Mouse (Mus musculus): ENCODE results near the gene Efcab7.

The Efcab7 gene

DNA sequence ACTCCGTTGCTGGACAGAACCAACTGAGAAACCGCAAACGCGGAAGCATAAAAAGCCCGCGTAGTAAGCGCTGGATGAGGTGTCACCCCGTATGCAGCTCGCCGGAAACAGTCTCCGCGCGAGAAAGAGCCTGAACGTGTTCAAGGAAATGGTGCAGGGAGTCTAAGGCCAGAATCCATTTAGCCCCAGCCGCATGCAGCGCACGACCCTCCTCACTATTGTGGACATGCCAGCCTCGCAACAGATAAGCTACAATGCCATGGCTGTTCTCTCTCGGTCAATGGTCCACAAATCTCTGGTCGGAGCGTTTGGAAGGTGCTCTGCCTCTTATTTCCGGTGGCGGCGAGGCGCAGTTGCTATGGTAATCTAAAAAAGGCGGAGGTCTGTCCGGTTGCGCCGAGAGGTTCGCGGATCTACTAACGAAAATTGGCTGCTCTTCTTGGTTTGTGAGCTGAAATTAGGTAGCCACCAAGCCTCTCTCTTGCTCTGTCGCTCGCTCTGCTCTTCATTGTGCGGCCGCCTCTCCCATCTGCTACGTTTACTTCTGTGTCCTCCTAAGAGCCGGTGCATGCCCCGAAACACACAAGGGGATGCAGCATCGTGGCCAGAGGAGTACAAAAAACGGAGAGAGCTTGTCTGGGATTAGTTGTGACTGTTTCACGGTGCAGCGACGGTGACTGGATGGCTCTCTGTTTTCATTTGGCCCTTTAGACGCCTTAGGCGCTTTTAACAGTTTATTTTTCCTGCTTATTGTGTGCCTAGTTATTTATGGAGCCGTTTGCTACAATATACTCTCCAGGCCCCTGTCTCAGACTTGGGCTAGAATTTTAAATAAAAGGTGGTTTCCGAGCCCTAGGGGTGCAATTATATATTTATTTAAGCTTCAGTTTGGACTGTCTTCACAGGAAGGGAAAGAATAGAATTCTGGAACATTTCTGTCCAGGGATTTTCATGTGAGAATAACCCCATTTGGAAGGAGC, at the start of gene Efcab7:
Gene Efcab7, plus strand, starts transcription at position 105 of the 980 bp plus-strand sequence.
- DNase-seq: peak; percentile 88

DNA sequence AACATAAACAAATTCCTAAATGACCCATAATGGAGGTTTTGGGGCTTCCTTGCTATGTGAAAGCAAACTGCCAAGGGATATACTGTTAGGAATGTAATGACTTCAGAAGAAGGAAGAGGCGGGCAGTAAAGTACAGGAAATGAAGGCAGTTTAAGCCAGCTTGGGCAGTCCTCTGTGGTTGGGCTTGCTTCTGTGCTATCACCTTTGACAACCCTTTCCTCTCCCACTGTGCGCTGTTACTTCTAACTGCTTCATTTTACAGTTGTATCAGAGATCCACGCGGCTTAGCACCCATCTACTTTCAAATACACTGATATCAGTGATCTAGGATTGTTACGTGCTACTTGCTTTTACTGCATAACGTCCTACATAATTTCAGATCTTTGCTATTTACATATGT, 36.6 kb upstream of the Efcab7 start:
- DNase-seq: no peak

- no peak for DNase-seq
Measured at GRCm38 (mm10) chr4:99816697-99817460, 12.1 kb upstream of the Efcab7 start.

DNA sequence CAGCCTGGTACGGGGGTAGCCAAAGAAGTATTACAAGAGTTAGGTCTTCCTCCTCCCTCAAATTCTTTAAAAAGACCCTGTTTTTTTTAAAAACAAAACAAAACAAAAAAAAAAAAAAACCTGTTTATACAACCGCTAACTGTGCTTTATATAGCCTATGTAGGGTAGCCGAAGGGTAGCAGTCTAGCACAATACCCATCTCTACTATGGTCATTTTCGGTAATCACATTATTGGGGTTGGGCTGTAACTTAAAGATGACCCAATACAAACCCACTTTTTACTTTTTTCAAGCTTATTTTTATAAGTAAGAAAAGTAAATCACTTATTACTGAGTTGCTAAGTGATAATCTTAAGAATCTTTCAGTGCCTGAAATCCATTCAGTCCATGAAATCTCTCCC, 661 bp upstream of the Efcab7 start:
- DNase-seq: no peak

DNA sequence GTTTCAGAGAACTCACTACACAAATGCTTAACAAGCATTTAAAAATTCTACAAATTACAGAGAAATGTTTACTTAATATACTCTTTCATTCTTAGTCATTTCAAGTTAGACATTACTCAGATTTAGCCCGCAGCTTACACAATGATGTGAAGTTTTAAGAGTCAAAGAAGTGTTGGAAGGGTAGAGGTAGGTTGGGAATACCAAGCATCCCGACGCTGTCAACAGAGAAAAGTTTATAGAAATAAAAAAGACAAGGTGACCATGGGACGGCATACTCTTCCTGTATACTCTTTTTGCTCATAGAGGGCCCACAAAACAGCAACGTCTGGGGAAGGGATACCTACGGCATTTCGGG, 282 bp upstream of the Efcab7 start:
- DNase-seq: no peak

GRCm38 (mm10) chr4:99881882-99882281, 52.9 kb downstream of the Efcab7 start:
- DNase-seq: no peak

GRCm38 (mm10) chr4:99882405-99882804, 53.4 kb downstream of the Efcab7 start:
- DNase-seq: no peak

DNA sequence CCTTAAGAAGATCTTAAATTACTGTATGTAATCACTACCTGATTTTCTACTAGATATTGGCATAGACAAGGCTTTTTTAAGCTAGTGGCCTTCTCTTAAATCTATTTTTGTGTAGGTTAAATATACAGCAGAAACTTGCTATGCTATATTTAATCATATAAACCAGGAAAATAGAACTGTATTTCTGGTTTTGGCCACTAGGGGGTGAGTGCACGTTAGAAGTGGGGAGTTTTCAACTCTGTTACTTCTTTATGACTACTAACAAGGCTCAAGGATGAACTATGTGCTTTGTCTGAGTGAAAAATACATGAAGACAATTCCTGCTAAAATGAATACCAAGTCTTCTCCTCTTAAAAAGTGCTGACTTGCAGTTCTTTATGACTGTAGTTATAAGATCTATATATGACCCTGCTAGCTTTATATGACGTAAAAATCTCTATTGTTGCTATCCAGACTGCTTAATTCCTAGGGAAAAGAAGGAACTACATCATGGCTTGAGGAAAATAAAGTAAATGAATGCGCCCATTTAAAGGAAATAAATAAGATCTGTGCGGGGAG, 85.0 kb downstream of the Efcab7 start:
- no peak for DNase-seq

GRCm38 (mm10) chr4:99926380-99926779, 97.4 kb downstream of the Efcab7 start:
- no peak for DNase-seq

DNA sequence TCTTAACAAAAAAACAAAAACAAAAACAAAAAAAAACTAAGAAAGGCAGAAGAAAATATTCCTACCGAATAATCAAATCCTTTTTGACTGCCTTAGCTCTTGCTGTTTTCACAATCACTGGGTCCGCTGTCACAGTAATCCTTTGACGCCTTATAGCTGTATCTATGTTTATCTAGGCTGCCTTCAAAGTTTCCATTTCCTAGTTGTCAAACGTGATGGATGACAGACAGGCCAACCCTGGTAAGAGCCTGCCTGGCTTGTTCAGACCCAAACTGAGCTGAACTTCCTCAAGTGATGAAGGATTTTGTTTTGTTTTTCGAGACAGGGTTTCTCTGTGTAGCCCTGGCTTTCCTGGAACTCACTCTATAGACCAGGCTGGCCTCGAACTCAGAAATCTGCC, 99.5 kb downstream of the Efcab7 start:
- no peak for DNase-seq

GRCm38 (mm10) chr4:99929149-99929612, 100.2 kb downstream of the Efcab7 start, which contains the start of gene Pgm1:
Gene Pgm1, plus strand, starts transcription at chr4:99929414.
- DNase-seq: no peak

GRCm38 (mm10) chr4:99929613-99930517, 100.9 kb downstream of the Efcab7 start, which contains the start of gene Itgb3bp:
Gene Itgb3bp, minus strand, starts transcription at chr4:99929813.
- peak; percentile 83 for DNase-seq

GRCm38 (mm10) chr4:99930518-99931239, 101.7 kb downstream of the Efcab7 start:
- DNase-seq: no peak

DNA sequence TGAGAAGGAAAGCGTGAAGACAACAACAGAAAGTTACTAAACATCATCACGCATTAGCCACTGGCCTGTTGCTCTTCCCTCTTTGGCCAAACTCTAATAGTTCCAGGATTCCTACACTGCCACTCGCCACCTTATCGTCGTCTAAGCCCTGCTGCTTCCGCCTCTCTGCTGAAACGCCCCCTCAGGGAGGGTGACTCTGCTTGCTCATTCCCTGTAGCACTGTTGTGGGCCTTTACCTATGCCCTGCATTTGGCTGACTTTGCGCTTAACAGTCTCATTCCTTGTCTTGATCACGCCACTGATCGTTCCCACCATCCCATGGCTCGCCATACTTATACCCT, 102.2 kb downstream of the Efcab7 start:
- no peak for DNase-seq

DNA sequence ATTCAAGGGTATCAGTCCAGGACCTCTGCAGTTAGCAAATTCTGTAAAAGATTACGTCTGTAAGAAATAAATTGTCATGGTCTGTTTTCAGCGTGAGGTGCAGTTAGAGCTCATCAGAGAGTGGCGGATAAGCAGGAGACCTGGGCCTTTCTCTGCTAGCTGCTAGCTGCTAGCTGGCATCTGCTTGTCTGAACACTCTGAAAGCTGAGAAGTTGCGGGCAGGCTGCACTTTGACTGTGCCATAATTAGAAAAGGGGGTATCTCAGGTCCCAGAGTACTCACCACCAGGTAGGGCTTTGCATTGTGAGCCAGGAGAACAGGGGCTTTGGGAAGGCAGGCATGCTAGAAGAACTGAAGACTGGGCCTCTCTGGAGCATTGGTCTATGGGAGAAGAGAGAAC, 102.8 kb downstream of the Efcab7 start:
- no peak for DNase-seq

DNA sequence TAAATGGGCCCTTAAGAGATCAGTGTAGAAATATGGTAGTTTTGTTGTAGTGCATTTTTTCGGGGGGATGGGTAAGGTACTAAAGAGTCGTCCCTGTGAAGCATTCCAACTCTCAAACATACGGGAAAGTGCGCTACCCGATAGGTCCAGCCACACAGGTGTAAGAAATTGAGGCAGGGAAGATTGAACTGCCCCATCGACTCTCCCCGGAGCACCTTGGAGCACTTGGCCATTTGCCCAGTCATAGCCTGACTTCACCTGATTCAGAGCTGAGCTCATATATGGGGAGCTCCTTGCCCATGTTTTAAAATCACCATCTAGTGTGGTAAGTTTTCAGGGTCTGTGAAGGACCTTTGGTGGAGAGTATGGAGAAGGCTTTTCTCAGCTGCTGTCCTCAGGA, 105.9 kb downstream of the Efcab7 start:
- no peak for DNase-seq

GRCm38 (mm10) chr4:99936278-99936677, 107.3 kb downstream of the Efcab7 start:
- no peak for DNase-seq

DNA sequence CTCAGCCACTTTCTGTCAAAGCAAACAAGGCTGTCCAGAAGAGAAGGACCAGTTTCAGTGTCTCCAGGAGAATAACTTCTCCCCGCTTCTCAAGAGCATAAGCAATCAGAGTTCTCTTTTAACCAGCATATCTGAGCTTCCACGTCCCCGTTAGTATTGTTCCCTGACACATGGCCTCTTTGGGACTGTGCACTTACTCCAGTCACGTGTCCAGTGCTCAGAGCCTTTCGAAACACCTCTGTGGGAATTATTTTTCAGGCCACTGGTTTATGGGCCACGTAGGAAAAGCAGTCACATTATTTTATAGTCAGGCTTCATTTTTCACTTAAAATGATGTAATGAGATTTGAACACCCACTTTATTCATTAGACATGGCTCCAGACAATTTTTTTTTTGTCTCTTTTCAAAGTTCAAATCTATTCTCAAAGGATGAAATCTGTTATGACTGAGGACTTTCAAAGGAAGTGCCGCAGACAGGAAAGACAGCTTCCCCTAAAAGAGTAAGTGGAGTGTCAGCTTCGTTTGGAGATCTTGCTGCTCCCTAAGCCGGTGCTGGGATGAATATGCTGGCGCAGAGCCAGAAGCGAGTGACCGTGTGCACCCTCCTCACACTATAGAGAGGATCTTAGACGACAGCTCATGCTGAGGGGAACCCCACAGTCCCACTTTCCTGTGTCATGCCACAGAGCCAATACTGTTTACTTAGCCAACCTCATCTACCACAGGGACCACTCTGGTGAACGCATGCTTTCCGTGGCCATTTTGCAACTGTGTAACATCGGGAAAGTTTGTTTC, 110.9 kb downstream of the Efcab7 start:
- DNase-seq: no peak

DNA sequence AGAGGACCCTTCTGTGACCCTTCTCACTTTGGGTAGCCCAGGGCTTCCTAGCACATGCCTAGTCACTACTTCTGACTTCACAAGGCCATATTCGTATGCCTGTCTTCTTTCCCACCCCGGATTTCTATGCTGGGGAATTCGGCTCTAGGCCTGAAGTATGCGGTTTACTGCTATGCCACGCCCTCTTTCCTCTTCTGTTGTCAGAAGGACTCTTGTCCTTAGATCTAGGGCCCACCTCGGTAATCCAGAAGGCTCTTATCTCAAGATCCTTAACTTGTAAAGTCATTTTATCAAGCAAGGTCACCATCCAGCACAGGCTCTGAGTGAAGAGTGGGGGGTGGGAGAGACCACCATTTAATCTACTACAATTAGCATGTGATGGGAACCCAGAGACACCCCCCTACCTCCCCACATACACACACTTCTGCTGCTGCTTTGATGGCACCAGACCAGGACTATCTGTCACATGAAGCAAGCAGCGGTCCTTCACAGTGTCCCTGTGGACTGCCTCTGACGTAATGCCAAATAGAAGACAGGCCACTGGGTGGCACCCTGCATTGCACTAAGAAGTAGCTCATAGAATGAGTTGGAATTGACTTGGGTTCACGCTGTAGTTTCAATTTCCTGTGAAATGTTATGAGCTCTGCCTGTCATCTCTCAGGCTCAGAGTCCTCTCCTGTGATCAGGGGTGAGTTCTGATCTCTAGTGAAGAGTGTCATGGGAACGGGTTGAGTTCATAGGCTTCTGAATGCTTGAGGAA, 112.8 kb downstream of the Efcab7 start:
- no peak for DNase-seq

GRCm38 (mm10) chr4:99944606-99945005, 115.6 kb downstream of the Efcab7 start:
- no peak for DNase-seq

All from right cerebral cortex, postnatal 25 days (tissue).